Mouse (Mus musculus) lung, postnatal 14 days (tissue): ENCODE data around the gene Aars2.

Experiments used
- DNase-seq: peaks from one replicate; pipeline ENCODE4 v3.0.0; 2021

The Aars2 gene

DNA sequence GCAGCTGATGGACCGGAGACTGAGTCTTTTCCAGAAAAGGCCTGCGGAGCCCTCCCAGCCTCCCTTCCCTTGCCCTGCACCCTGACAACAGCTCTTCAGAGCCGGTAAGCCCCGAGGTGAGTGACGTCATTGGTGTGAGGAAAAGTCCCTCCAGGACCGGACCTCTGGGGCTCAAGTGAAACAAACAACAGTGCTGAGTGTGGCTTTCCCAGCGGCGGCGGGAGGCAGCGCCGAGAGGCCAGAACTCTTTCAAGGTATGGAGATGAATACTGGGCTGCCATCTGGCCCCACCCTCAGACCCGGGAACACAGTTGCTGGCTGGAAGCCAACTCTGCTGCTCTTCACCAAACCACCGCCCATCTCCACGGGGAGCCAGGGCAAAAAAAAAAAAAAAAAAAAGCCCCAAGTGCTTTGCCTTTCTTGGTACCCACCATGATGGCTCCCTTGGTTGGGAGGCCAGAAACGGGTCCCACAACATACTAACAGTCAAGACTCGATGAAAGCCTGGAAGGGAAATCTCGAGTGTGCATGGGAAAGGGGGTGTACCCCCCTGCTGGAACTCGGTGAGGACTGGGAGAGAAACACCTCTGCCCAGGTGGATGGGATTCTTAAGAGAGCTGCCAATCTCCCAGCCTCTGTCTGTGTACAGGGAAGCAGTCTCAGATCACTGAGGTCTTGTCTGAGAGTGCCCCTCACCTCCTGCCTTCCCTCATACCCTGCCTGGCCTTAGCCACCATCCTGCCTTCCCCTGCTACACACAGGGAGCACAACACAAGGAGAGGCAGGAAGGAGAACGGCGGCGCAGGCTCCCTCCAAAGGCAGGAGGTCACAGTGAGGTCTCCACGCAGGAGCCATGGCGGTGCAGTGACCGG is 37.6 kb downstream of the Aars2 start:
- DNase-seq: no peak

DNA sequence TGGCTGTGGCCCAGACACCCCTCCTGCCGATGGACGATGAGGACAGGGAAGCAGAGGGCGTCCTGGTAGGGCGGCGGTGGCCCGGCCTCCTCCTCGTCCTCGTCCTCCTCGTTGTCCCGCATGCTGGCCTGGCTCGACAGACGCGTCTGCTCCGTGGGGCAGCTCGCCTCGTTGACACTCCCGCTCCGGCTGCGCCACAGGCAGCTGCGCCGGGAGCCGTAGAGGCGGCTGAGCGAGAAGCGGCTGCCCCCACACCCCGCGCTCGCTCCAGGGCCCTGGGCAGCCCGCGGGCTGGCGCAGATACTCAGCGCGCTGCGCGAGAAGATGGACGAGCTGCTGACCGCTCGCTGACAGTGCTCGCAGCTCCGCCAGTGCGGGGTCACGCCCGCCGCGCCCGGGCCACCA is 38.2 kb downstream of the Aars2 start:
- DNase-seq: no peak

DNA sequence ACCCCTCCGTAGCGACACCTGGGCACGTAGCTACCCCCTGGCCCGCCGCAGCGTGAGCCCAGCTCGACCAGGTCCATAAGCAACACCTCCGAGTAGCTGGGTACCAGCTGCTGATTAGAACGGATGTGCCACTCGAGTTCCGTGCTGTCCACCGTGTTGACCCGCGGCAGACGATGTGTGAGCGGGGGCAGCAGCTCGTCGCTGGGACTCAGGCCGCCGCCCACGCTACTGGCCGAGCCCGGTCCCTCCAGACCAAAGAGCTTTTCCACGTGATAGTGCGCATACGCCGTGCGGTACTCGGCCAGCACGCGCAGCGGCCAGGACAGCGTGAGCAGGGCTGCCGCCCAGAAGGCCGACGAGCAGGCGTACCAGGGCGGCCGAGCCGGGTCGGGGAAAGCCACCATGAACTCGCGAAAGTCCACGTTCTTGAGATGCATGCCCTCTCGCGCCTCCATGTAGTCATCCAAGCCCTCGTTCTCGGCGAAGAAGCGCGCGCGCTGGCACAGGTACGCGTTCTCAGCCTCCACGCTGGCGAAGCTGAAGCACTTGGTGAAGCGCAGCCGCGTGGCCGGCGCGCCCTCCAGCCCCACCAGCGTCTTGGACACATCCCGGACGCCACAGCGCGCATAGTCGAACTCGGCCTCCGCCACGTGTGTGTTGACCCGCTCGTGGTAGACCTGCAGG is 38.8 kb downstream of the Aars2 start:
- DNase-seq: no peak

DNA sequence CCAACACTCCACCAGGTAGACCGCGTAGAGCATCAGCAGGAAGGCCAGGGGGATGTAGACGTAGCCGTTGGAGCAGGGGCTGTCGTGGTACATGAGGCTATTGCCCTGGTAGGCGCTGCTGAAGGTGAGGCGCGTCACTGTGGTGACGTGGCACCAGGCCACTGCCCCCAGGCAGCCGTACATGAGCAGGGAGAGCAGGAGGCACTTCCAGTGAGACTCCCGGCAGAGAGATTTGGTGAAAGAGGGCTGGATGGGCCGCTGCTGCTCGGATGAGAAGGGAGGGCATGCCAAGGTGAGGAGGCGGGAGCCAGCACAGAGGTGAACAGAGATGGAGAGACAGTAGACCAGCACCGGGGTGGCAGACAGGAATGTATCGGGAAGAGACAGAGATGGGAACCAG is 40.3 kb downstream of the Aars2 start:
- DNase-seq: no peak

DNA sequence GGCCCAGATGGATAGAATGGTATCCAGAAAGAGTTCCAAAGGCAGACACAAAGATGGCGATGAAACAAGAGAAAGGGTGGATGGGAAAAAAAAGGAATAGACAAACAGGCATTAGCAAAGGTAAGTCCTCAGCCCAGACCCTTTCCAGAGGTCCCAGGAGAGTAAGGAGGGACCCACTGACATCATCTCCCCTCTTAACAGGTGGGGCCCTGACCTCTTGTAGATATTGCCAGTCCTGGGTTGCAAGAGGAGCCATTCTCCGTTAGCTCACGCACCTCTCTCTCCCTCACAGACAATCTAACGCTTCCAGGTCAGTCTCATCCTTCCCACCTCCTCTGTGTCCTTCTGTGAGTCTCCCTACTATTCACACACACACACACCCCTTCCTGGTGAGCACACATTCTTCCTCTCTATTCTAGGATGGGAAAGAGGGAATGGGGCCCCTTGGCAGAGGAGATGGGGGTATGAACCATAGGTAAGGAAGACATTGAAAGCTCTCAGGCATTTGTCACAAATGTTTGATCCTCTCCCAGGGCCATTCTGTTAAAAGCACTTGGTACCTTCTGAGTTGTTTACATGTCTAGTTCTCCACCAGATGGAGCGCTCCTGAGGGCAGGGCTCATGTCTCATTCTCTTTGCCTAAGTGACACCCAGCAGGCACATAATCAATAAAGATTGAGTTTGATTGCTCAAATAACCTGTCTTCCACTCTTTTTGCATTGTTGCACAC is 41.0 kb downstream of the Aars2 start:
- DNase-seq: no peak

DNA sequence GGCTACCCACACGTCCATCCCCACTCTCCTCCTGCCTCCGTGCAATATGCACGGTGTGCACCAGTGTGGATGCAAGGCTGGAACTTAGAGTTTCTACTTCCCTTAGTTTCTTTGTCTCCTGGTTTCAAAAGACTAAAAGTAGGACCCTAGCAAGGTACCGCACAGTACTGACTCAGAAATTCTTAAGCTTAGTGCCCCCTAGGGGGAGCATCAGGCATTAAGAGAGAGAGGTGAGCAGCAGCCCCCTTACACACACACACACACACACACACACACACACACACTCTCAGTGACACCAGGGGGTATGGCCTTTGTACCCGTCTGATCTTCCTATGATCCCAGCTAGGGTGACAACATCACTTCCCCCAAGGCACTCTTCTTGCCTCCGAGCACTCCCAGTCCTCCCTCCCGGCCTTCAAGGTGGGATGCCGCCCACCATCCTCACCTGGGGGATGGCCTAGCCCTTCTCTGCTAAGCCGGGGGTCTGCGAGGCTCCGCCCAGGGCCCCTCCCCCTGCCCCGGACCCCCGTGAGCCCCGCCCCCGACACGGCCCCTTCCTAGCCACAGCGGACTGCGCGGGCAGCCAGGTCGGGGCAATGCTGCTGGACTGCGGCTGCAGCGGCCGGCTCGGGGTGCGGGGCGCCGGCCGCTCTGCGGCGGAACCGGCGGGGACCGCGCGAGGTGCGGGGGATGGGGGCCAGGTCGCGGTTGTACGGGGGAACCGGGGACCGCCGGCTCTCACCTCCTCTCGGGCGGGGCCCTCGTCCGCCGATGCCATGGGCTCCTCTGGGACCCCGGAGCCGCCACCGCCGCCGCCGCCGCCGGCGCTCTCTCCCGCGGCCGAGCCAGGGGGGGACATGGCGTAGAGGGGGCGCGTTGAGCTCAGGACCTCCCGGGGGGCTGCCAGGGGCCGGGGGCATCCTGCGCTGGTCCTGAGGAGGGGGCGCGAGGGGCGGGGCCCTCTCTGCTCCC is 42.2 kb downstream of the Aars2 start:
- no peak for DNase-seq

DNA sequence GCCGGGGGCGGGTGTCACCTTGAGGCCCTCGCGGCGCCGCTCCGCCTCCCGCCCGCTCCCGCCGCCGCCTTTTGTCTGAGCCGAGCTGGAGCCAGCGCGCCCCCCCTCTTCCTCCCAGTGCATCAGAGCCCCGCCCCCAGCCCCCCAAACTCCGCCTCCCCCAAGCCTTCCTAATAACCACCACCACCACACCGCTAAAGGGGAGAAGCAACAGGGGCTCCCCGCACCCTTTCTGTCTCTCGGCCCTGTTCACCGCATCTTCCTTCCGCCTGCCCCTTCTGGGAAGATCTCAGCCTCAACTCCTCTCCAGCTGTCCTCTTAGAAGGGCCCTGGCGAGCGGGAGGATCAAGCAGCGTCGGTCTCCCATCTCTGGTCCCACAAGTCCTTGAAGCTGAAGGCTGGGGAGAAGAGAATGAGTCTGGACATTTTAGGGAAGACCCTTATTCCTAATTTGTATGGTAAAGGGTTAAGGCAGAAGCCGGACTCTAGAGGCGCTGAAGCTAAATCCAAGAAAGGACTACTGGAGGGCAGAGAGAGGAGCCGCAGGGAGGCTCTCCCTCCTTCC is 43.1 kb downstream of the Aars2 start, which contains the start of gene Tmem151b:
Gene Tmem151b (minus strand): TSS at position 61 of the 565 bp plus-strand sequence.
- DNase-seq: no peak

DNA sequence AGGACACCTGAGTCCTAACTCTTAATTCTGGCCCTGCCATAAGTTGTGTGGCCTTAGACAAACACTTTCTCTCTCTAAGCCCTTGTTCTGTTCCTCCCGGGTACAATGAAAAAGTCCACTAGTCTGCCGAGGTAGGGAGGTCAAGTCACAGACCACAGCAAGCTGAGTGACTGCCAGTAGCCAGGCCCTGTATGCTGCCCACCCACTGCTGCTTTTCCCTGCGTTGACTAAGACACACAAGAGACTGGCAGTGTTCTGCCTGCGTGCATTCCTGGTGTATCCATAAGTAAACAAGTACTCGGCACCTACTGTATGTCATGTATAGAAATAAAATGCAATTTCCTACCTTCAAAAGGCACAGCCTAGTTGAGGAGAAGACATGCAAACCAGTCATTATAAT is 43.6 kb downstream of the Aars2 start:
- DNase-seq: no peak

DNA sequence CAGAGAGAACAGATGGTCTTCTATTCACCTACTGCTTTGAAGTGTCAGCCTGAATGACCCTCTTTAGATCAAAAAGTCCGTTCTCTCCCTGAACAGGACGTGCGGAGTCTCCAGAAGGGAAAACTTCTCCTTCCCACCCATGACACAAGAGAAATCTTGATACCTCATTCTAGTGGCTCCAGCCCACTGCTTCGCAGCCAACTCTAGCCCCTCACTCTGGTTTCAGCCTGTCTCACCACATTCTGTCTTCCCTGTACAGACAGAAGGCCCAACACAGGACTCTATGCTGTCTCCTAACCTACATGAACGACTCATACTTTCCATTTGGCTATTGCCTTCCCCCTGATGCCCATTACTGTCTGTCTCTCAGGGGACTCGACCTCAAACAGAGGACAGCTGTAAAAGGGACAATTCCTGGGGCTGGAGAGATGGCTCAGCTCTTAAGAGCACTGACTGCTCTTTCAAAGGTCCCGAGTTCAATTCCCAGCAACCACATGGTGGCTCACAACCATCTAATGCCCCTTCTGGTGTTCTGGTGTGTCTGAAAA is 44.7 kb downstream of the Aars2 start:
- DNase-seq: no peak

DNA sequence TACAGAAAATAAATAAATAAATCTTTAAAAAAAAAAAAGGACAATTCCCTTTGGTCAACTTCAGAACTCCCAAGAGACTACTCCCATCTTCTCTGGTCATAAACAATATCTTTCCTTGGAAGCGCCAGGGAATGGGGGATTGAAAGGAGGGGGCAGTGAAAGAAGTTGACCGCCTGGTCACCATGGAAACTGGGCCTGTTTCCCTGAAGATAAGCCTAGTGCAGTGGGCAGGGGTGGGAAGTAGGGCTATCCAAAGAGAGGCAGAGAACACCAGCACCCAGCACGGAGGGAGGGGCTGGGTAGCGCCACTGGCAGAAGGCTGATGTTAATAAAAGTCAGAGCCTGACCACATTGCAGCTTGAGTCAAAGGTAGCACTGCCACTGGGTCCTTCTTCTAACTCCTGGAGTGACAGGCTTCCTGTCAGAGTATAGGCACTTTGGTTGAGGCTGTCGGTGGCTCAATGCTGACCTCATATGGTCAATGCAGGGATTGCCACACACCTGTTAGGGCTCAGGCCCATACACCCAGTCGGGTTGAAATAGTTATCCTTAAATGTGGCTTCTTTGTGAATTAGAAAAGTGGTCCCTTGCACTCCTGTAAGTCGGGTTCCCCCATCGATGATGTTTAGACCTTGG is 45.3 kb downstream of the Aars2 start:
- DNase-seq: peak; percentile 82

DNA sequence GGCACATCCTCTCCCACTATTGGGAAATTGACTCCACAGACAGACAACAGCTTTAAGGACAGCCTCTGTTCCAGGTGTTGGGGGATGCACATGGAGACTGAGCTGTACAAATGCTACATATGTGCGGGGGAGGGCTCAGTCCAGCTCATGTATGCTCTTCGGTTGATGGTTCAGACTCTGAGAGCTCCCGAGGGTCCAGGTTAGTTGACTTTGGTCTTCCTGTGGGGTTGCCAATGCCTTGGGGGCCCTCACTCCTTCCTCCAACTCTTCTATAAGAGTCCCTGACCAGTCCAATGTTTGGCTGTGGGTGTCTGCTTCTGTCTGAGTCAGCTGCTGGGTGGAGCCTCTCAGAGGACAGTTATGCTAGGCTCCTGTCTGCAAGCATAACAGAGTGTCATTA is 46.4 kb downstream of the Aars2 start:
- DNase-seq: no peak

DNA sequence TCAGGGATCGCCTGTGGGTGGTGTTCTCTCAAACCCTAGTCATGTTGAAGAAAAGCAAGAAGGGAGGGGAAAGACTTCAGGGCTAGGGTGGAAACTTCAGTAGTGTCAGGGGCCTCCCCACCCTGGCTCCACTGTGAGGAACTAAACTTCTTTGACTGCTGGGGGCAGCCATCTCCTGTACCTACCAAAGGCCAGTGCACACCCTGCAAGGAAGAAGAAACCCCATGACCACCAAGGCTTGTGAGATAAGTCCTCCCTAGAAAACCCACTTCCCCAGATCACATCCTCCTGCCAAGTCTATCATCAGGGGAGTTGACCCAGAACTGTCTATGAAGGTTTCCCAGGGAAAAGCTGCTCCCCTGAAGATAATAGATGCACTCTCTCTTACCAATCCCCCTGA is 47.8 kb downstream of the Aars2 start:
- DNase-seq: no peak

DNA sequence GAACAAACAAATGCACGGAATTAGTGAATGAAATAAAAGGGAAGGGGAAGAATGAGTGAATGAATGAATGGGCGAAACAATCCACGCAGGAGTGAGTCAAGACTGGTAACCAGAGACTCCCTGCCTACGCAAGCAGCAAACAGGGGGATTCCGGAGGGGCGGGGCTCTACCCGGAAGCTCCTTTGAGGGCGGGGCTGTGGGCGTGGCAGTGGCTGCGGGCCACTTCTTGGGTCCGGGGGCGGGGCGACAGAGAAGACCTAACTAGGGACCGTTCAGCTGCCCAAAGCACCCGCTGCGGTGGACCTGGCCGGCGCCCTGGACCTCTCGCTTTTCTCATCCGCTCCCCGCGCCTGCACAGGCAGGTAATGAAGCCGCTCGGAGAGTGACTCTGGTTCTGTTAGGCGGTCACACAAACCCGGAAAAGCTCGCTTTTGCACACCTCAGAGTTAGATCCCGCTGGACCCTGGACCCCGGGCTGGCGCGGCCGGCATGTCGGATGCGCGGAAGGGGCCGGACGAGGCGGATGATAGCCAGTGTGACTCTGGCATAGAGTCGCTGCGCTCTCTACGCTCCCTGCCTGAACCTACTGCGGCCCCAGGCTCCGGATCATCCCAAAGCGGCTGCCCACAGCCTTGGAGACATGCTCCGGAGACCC is 48.9 kb downstream of the Aars2 start, which contains the start of gene Nfkbie:
Gene Nfkbie (plus strand): TSS at position 252 of the 655 bp plus-strand sequence.
- peak; percentile 97 for DNase-seq

DNA sequence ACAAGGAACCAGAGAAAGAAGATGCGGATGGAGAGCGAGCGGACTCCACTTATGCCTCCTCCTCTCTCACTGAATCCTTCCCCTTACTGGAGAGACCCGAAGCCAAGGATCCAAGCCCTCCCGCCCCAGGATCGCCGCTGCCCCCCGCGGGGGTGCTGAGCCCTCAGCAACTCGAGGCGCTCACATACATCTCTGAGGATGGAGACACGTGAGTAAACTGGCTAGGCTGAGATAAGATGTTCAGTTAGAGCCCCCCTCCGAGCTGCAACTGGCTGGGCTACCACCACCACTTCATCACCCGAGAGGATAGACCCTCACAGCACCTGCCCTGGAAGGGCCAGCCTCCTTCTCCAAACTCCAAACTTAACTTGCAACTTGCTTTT is 49.5 kb downstream of the Aars2 start:
- no peak for DNase-seq

DNA sequence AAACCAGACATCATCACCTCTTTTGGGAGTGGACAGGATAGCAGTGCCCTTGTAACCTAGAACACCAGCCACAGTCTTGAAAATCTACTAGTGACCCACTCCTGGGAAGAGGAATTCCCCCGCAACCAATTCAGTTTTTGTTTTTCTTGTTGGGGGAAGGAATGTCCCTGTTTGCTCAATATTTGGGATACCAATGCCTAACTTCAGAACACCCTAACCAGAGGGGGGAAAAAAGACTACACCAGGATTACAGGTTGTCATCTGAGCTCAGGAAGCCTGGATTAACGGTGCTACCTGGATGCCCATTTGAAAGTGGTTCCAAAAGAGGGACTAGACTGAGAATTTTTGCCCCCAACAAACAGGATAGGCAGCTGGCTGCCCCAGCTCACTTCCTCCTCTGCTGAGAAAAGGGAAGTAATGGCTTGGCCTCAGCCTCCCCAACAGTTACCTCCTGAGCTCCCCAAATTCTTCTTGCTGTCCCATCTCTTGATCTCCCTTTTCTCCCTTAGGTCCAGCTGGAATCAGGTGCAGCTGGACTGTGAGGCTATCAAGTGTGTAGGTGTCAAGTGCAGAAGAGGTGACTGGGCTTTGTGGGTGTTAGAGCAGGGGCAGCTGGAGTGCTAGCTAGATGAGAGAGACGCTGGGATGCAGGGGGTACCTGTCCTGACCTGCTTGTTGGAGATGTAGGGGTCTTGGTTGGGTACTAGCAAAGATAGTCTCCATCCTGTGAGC is 50.0 kb downstream of the Aars2 start:
- no peak for DNase-seq

DNA sequence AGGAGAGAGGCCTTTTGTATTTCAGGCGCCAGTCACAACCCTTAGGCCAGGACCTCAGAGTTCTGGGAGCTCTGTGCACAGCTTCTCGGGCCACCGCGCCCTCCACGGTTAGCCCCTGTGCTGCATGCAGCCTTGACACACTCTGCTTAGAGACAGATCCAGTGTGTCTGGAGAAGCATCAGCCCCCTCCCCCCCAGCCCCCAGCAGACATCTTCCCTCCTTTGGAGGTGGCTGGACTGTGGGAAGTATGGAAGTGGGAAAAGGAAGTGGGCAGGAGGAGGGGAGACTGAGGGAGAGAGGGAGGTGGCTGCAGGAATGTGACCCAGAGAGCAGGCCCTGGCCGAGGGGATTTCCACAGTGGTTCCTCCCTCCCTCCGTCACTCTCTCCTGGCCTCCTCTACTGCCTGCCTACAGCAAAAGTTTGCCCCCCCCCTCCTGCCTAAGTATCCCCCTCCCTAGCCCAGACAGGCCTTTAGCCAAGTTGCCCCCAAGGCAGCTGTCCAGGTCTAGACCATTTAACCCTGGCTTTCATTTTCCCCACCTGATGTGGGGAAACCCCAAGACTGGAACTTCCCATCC is 50.7 kb downstream of the Aars2 start:
- DNase-seq: no peak

DNA sequence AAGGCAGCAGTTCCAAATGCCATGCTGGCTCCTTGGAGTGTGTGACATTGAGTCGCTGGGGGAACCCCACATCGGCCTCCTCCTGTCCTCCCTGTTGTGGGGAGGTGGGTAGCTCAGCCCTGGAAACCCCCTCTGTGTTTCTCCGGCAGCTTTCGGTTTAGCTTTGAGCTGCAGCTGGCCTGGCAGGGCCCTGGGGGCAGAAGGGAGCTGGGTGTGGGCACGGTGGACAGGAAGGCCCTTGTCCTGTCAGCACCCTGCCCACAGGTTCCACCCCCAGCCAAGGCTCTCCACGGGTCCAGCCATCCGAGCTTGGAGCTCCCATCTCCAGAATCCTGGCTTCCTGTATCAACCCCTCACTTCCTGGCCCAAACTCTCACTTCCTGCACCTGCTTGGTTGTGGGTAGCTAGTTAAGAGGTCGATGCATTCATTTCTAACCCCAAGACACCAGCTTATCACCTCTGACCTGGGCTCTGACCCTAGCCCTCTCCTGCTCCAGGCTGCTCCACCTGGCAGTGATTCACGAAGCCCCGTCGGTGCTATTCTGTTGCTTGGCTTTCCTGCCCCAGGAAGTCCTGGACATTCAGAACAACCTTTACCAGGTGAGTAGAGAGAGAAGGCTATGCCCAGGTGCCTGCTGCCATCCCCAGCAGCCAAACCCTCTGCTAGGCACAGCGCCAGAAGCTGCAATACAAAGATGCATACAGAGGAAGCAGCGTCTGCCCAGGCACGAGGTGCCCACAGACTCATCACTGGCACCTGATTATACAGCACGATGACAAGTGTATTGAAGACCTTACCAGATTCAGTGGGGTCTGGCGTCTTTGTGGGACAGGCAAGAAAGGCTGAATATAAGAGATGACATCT is 51.6 kb downstream of the Aars2 start:
- DNase-seq: no peak

DNA sequence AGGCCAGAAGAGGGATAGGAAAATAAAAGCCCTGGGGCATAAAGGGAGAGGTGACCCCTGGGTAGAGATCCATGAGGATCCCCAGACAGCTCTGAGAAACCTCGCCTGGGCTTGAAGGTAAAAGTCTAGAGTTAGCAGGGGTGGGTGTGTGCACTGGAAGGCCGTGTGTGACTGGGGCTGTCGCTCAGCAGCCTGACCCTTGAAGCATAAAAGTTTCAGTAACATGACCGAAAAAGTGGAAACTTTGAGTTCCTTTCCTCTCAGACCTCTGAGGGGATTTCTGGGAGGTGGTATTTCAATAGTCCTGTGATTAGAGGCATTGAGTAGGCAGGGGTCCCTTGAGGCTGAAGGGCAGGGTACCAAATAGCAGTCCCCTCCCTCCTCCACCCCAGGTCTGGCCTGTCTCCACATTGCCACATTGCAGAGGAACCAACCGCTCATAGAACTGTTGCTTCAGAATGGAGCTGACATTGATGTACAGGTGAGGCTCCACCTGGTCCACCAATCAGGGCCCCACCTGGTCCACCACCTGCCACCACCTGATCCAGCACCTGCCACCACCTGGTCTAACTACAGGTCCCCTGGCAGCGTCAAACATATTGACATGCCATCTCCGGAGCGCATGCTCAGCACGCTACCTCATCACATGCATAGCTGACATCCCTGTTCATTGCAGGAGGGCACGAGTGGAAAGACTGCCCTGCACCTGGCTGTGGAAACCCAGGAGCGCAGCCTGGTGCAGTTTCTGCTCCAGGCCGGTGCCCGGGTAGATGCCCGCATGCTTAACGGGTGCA is 53.3 kb downstream of the Aars2 start:
- DNase-seq: no peak
